Mouse (Mus musculus): ENCODE measurements around the gene Hoxd4. TPM values are rescaled to one million over a fixed set of nuclear protein-coding genes. Genes with fewer than 3 reads are reported as not detected.

Gene Hoxd4
- total RNA-seq, 2 experiments from 2014 or later = not detected

GRCm38 (mm10) chr2:74689574-74690337, 22.0 kb upstream of the Hoxd4 start:
- Histone ChIP-seq H3K27ac (no peak overlapping the region), H3K4me3 (no peak overlapping the region)
- intact Hi-C loops (cut with DNase I) = loop anchor here (10.0 kb wide), 1 partner anchor 1415 kb away; the partner anchor contains the start of gene Sp9
- no peak for TF ChIP-seq CTCF (IDR thresholded peaks at IDR 0.05)
- DNase-seq (ENCODE audit: extremely low spot score in 1 of 2, low spot score in 2 of 2) = no peak

DNA sequence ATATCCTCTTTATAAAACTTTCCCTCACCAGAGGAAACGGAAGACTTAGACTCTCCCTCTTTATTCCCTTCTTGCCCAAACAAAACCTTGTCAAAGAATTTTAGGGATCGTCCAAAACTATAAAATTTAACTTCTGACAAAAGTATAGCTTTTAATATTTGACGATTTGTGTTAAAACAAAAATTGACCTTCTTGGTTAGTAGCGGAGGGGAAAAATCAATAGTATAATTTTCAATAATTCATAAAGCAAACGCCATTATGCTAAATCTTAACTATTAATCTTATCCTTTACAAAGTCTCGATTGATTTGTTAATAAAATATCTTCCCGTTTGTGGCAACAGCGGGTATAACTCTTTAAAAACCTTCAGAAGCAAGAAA, 21.4 kb upstream of the Hoxd4 start:
- TF ChIP-seq CTCF (IDR thresholded peaks at IDR 0.05) = no peak
- intact Hi-C loops (cut with DNase I) = loop anchor here (10.0 kb wide), 1 partner anchor 1416 kb away; the partner anchor contains the start of gene Sp9
- DNase-seq (ENCODE audit: extremely low spot score in 1 of 2, low spot score in 2 of 2) = no peak
- Histone ChIP-seq H3K4me3 (no peak overlapping the region), H3K27ac (no peak overlapping the region)

DNA sequence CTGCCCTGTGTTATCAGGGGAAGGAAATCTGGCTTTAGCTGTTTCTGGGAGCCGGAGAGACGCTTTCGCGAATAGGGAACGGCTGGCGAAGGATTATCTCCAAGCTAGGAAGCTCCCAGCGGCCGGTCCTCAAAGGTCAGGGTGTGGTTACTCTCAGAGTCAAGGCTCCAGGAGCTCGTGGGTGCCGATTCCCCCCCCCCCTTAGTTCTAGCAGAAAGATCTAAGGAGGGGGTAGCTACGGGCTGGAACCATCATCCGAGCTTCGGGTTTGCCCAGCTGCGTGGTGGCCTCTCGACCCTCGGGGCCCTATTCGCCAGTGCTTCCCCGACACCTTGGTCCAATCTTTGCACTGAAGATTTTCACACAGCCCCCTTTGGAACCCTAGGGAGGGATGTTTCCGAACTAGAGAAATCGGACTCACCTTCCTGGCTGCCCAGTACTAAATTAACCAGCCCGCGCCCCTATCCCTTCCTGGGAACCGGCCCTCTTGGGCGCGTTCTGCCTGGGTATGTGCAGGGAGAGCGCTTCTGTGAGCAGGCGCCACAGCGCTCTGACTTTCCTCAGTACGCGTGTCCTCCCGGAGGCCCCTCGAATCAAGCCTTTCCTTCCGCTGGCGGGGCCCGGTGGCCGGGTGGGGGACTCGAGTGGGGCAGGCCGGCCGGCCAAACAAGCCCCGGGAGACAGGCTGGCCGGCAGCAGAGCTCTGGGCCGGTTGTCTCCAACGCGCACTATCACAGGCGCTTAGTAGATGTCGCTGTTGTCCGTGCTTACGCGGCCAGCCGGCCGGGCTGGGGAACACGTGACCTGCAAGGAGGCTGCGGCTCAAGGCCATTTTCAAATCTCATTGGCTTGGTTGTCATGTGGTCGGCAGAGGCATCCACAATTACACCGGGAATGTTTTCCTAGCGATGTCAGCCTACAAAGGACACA, 20.4 kb upstream of the Hoxd4 start, which contains the start of gene Hoxd10:
Gene Hoxd10, plus strand, starts transcription at position 903 of the 930 bp plus-strand sequence.
- DNase-seq (ENCODE audit: extremely low spot score in 1 of 2, low spot score in 2 of 2) = no peak
- TF ChIP-seq CTCF (IDR thresholded peaks at IDR 0.05) = no peak; the same call in 1 of the 2 replicates
- Histone ChIP-seq H3K27ac (no peak within 1 kb of the TSS), H3K4me3 (no peak within 1 kb of the TSS)
- intact Hi-C loops (cut with DNase I) = loop anchor here (10.0 kb wide), 1 partner anchor 1416 kb away; the partner anchor contains the start of gene Sp9

- intact Hi-C loops (cut with DNase I) = loop anchor here (10.0 kb wide), 1 partner anchor 1417 kb away; the partner anchor contains the start of gene Sp9
- no peak for TF ChIP-seq CTCF (IDR thresholded peaks at IDR 0.05)
- Histone ChIP-seq H3K27ac (no peak overlapping the region), H3K4me3 (no peak overlapping the region)
- no peak for DNase-seq (ENCODE audit: extremely low spot score in 1 of 2, low spot score in 2 of 2)
Measured at GRCm38 (mm10) chr2:74691995-74692807, 19.5 kb upstream of the Hoxd4 start.

DNA sequence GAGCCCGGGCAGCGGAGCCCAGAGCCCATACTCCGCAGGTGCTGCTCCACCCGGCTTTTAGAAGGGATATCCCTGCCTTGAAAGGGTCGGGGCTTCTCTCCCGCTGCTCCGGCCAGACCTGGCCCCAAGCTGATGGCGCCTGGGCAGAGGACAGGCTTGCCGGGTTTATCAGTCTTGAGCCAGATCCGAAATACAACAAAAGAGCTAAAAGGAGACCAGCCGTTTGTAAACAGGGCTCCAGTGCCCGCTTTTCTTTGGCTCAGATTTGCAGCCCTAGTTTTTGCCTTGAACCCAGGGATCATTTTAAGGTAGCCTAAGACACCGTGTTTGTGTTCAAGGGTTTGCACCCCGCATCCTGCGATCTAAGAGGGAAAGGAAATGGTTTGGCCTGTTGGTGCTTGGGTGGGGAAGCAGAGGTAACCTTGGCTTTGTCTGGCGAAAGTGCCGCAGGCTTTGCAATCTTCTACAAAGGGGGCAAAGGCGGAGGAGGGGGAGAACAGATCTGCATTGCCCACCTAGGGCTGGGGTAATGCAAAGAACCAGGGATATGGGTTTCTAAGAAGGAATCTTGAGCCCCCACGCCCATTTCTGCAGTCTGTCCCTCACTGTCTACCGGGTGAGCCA, 18.8 kb upstream of the Hoxd4 start:
- H3K4me3 ChIP-seq = no peak overlapping the region
- intact Hi-C loops (cut with DNase I) = loop anchor here (10.0 kb wide), 1 partner anchor 1418 kb away; the partner anchor contains the start of gene Sp9
- no peak for TF ChIP-seq CTCF (IDR thresholded peaks at IDR 0.05)
- DNase-seq (ENCODE audit: extremely low spot score in 1 of 2, low spot score in 2 of 2) = no peak
- H3K27ac ChIP-seq = no peak overlapping the region

GRCm38 (mm10) chr2:74693432-74693827, 18.3 kb upstream of the Hoxd4 start:
- intact Hi-C loops (cut with DNase I) = loop anchor here (10.0 kb wide), 1 partner anchor 1419 kb away; the partner anchor contains the start of gene Sp9
- no peak for DNase-seq (ENCODE audit: extremely low spot score in 1 of 2, low spot score in 2 of 2)
- no peak overlapping the region for H3K4me3 ChIP-seq

GRCm38 (mm10) chr2:74694066-74694465, 17.7 kb upstream of the Hoxd4 start:
- intact Hi-C loops (cut with DNase I) = loop anchor here (10.0 kb wide), 1 partner anchor 1419 kb away; the partner anchor contains the start of gene Sp9
- TF ChIP-seq CTCF (IDR thresholded peaks at IDR 0.05) = peak; percentile 8; the same call in 1 of the 2 replicates
- Histone ChIP-seq H3K4me3 (no peak overlapping the region), H3K27ac (no peak overlapping the region)
- DNase-seq (ENCODE audit: extremely low spot score in 1 of 2, low spot score in 2 of 2) = no peak

More at GRCm38 (mm10) chr2:74693432-74693827, 18.3 kb upstream of the Hoxd4 start:
- no peak overlapping the region for H3K27ac ChIP-seq
- no peak for TF ChIP-seq CTCF (IDR thresholded peaks at IDR 0.05)

GRCm38 (mm10) chr2:74695383-74695782, 16.3 kb upstream of the Hoxd4 start:
- no peak overlapping the region for H3K27ac ChIP-seq
- no peak for TF ChIP-seq CTCF (IDR thresholded peaks at IDR 0.05)
- intact Hi-C loops (cut with DNase I) = loop anchor here (10.0 kb wide), 1 partner anchor 1421 kb away; the partner anchor contains the start of gene Sp9
- DNase-seq (ENCODE audit: extremely low spot score in 1 of 2, low spot score in 2 of 2) = no peak
- no peak overlapping the region for H3K4me3 ChIP-seq

DNA sequence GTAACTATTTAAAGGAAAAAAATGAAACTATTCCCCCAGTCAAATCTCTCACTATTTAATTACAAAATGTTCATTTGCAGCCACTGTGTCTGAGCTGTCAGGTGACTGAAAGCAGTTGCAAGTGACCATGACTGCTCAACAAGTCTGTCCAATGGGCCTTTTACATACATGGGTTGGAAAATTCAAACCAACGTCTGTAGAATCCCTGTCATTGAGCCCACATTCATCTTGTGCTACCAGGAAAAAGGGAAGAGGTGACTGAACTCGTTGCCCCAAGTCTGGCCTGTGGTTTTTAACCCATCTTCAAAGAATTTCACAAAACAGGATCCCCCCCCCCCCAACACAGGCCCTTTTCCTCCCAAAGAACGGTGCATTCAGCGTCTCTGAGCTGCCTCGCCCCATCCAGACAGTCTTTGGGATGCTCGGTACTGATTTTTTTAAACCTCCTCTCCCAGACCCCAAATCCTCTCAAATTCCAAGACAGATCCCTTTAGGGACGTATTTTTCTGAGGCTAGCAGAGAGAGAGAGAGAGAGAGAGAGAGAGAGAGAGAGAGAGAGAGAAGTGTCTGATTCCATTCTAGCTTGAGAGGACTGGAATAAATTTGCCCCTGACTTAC, 15.8 kb upstream of the Hoxd4 start:
- H3K4me3 ChIP-seq = no peak overlapping the region
- DNase-seq (ENCODE audit: extremely low spot score in 1 of 2, low spot score in 2 of 2) = no peak
- intact Hi-C loops (cut with DNase I) = loop anchor here (10.0 kb wide), 1 partner anchor 1421 kb away; the partner anchor contains the start of gene Sp9
- H3K27ac ChIP-seq = no peak overlapping the region
- TF ChIP-seq CTCF (IDR thresholded peaks at IDR 0.05) = no peak

Measured in left cerebral cortex, adult 2 months (tissue).